Mouse (Mus musculus) erythroblast, embryonic 14.5 days (primary cell): ENCODE measurements around the gene Lrrc25.

Experiments
- GATA1 ChIP-seq: IDR thresholded peaks from 2 replicates; pipeline ENCODE4 v1.6.1; 2012; ENCODE audit warnings: low read length, inconsistent platforms, mixed read lengths
- TAL1 ChIP-seq: IDR thresholded peaks from 3 replicates; pipeline ENCODE4 v1.6.1; 2012; ENCODE audit warnings: low read length, inconsistent platforms, mixed read lengths

- TF ChIP-seq TAL1 = no peak
- TF ChIP-seq GATA1 = no peak
Observed at GRCm38 (mm10) chr8:70595811-70596210, 20.1 kb upstream of the Lrrc25 start.
